Mouse (Mus musculus): ENCODE results near the gene Prss56. TPM values are rescaled to one million over a fixed set of nuclear protein-coding genes. Genes with fewer than 3 reads are reported as not detected.

Prss56 gene
- polyA plus RNA-seq, 1 experiment from 2014 or later = not detected

GRCm38 (mm10) chr1:87217938-87218337, 34.8 kb downstream of the Prss56 start:
- Histone ChIP-seq H3K4me2 (replicated peaks; ENCODE audit: low read depth) (no peak overlapping the region), H3K36me3 (ENCODE audit: control insufficient read depth, insufficient read depth, low read length) (peaks cover 14% of the 10 kb centered on the region), H3K9me3 (ENCODE audit: control insufficient read depth, low read length) (no peaks in the 10 kb centered on the region), H3K27me3 (ENCODE audit: control insufficient read depth, insufficient read depth, low read length) (no peaks in the 10 kb centered on the region), H3K4me1 (replicated peaks; ENCODE audit: control insufficient read depth, insufficient read depth) (peaks cover 10% of the 10 kb centered on the region; the same call in 1 of the 2 replicates), H3K27ac (replicated peaks) (no peak overlapping the region), H3K4me3 (ENCODE audit: low read depth, low read length) (no peak overlapping the region), H3K9ac (ENCODE audit: low read length) (no peak overlapping the region)
- no peak for TF ChIP-seq EP300 (optimal IDR thresholded peaks at IDR 0.05)
- TF ChIP-seq CTCF (IDR thresholded peaks at IDR 0.05; ENCODE audit: low read depth) = peak; percentile 74
- DNase-seq (ENCODE audit: low spot score) = no peak
- WGBS = 38% methylated on average over 3 of the region's 3 CpGs
- no peak for ATAC-seq (ENCODE audit: low FRiP score, low TSS enrichment)

GRCm38 (mm10) chr1:87225739-87226138, 42.6 kb downstream of the Prss56 start:
- no peaks in the 10 kb centered on the region for H3K27me3 ChIP-seq (ENCODE audit: control insufficient read depth, insufficient read depth, low read length)
- TF ChIP-seq EP300 (optimal IDR thresholded peaks at IDR 0.05) (no peak), CTCF (IDR thresholded peaks at IDR 0.05; ENCODE audit: low read depth) (no peak)
- no peak overlapping the region for H3K4me3 ChIP-seq (ENCODE audit: low read depth, low read length)
- no peak overlapping the region for H3K27ac ChIP-seq (replicated peaks)
- WGBS = 95% methylated on average over 8 of the region's 8 CpGs
- no peaks in the 10 kb centered on the region for H3K4me1 ChIP-seq (replicated peaks; ENCODE audit: control insufficient read depth, insufficient read depth)
- no peak overlapping the region for H3K4me2 ChIP-seq (replicated peaks; ENCODE audit: low read depth)
- H3K9me3 ChIP-seq (ENCODE audit: control insufficient read depth, low read length) = no peaks in the 10 kb centered on the region
- ATAC-seq (ENCODE audit: low FRiP score, low TSS enrichment) (no peak), DNase-seq (ENCODE audit: low spot score) (no peak)
- H3K9ac ChIP-seq (ENCODE audit: low read length) = no peak overlapping the region
- H3K36me3 ChIP-seq (ENCODE audit: control insufficient read depth, insufficient read depth, low read length) = peaks cover 59% of the 10 kb centered on the region

GRCm38 (mm10) chr1:87226409-87227159, 43.5 kb downstream of the Prss56 start:
- Histone ChIP-seq H3K9me3 (ENCODE audit: control insufficient read depth, low read length) (no peaks in the 10 kb centered on the region), H3K4me1 (replicated peaks; ENCODE audit: control insufficient read depth, insufficient read depth) (no peaks in the 10 kb centered on the region), H3K4me3 (ENCODE audit: low read depth, low read length) (no peak overlapping the region), H3K9ac (ENCODE audit: low read length) (no peak overlapping the region), H3K4me2 (replicated peaks; ENCODE audit: low read depth) (no peak overlapping the region), H3K36me3 (ENCODE audit: control insufficient read depth, insufficient read depth, low read length) (peaks cover 55% of the 10 kb centered on the region), H3K27ac (replicated peaks) (no peak overlapping the region), H3K27me3 (ENCODE audit: control insufficient read depth, insufficient read depth, low read length) (no peaks in the 10 kb centered on the region)
- ATAC-seq (ENCODE audit: low FRiP score, low TSS enrichment) = no peak
- 96% methylated on average over 1 of the region's 1 CpGs for WGBS
- DNase-seq (ENCODE audit: low spot score) = no peak
- TF ChIP-seq CTCF (IDR thresholded peaks at IDR 0.05; ENCODE audit: low read depth) = no peak
- TF ChIP-seq EP300 (optimal IDR thresholded peaks at IDR 0.05) = no peak

GRCm38 (mm10) chr1:87227160-87227550, 44.0 kb downstream of the Prss56 start:
- DNase-seq (ENCODE audit: low spot score) = no peak
- no peaks in the 10 kb centered on the region for H3K27me3 ChIP-seq (ENCODE audit: control insufficient read depth, insufficient read depth, low read length)
- 87% methylated on average over 3 of the region's 3 CpGs for WGBS
- no peak overlapping the region for H3K4me3 ChIP-seq (ENCODE audit: low read depth, low read length)
- H3K36me3 ChIP-seq (ENCODE audit: control insufficient read depth, insufficient read depth, low read length) = peaks cover 53% of the 10 kb centered on the region
- no peak for TF ChIP-seq EP300 (optimal IDR thresholded peaks at IDR 0.05)
- TF ChIP-seq CTCF (IDR thresholded peaks at IDR 0.05; ENCODE audit: low read depth) = no peak
- no peak for ATAC-seq (ENCODE audit: low FRiP score, low TSS enrichment)
- H3K9ac ChIP-seq (ENCODE audit: low read length) = no peak overlapping the region
- H3K27ac ChIP-seq (replicated peaks) = no peak overlapping the region
- no peaks in the 10 kb centered on the region for H3K9me3 ChIP-seq (ENCODE audit: control insufficient read depth, low read length)
- H3K4me1 ChIP-seq (replicated peaks; ENCODE audit: control insufficient read depth, insufficient read depth) = no peaks in the 10 kb centered on the region
- no peak overlapping the region for H3K4me2 ChIP-seq (replicated peaks; ENCODE audit: low read depth)

GRCm38 (mm10) chr1:87230606-87231005, 47.5 kb downstream of the Prss56 start:
- Histone ChIP-seq H3K9ac (ENCODE audit: low read length) (no peak overlapping the region), H3K27ac (replicated peaks) (no peak overlapping the region), H3K9me3 (ENCODE audit: control insufficient read depth, low read length) (no peaks in the 10 kb centered on the region), H3K4me3 (ENCODE audit: low read depth, low read length) (no peak overlapping the region), H3K36me3 (ENCODE audit: control insufficient read depth, insufficient read depth, low read length) (peaks cover 37% of the 10 kb centered on the region), H3K4me2 (replicated peaks; ENCODE audit: low read depth) (no peak overlapping the region), H3K27me3 (ENCODE audit: control insufficient read depth, insufficient read depth, low read length) (no peaks in the 10 kb centered on the region), H3K4me1 (replicated peaks; ENCODE audit: control insufficient read depth, insufficient read depth) (no peaks in the 10 kb centered on the region)
- 89% methylated on average over 5 of the region's 5 CpGs for WGBS
- ATAC-seq (ENCODE audit: low FRiP score, low TSS enrichment) (no peak), DNase-seq (ENCODE audit: low spot score) (no peak)
- TF ChIP-seq EP300 (optimal IDR thresholded peaks at IDR 0.05) (no peak), CTCF (IDR thresholded peaks at IDR 0.05; ENCODE audit: low read depth) (no peak)

- H3K4me2 ChIP-seq (replicated peaks; ENCODE audit: low read depth) = no peak overlapping the region
- no peak overlapping the region for H3K4me3 ChIP-seq (ENCODE audit: low read depth, low read length)
- DNase-seq (ENCODE audit: low spot score) (no peak), ATAC-seq (ENCODE audit: low FRiP score, low TSS enrichment) (no peak)
- TF ChIP-seq CTCF (IDR thresholded peaks at IDR 0.05; ENCODE audit: low read depth) = no peak
- no peak for TF ChIP-seq EP300 (optimal IDR thresholded peaks at IDR 0.05)
- peaks cover 23% of the 10 kb centered on the region; the same call in 1 of the 2 replicates for H3K36me3 ChIP-seq (ENCODE audit: control insufficient read depth, insufficient read depth, low read length)
- H3K4me1 ChIP-seq (replicated peaks; ENCODE audit: control insufficient read depth, insufficient read depth) = no peaks in the 10 kb centered on the region
- H3K27me3 ChIP-seq (ENCODE audit: control insufficient read depth, insufficient read depth, low read length) = no peaks in the 10 kb centered on the region
- 85% methylated on average over 7 of the region's 7 CpGs for WGBS
- H3K27ac ChIP-seq (replicated peaks) = no peak overlapping the region
- no peak overlapping the region for H3K9ac ChIP-seq (ENCODE audit: low read length)
- no peaks in the 10 kb centered on the region for H3K9me3 ChIP-seq (ENCODE audit: control insufficient read depth, low read length)
These were observed 49.1 kb downstream of the Prss56 start for GRCm38 (mm10) chr1:87232197-87232596.

Other genes starting within 250 kb of the Prss56 start
- gene Alppl2, start 93.4 kb upstream of the Prss56 start, polyA plus RNA-seq (2015; fragmentation: Nextera tagmentation; extraction: Ambion mirVana) = not detected in 2 replicates
- 5.7 and 11.4 TPM in 2 replicates for gene Alpi, start 81.7 kb upstream of the Prss56 start, polyA plus RNA-seq (2015; fragmentation: Nextera tagmentation; extraction: Ambion mirVana)
- 0.38 TPM in 1 of 2 replicates, not detected in the other for gene Akp3, start 58.3 kb upstream of the Prss56 start, polyA plus RNA-seq (2015; fragmentation: Nextera tagmentation; extraction: Ambion mirVana)
- gene Ecel1, start 26.8 kb upstream of the Prss56 start, polyA plus RNA-seq (2015; fragmentation: Nextera tagmentation; extraction: Ambion mirVana) = 2.2 and 2.3 TPM in 2 replicates
- gene Chrnd, start 7.3 kb downstream of the Prss56 start, polyA plus RNA-seq (2015; fragmentation: Nextera tagmentation; extraction: Ambion mirVana) = 0.04 and 0.08 TPM in 2 replicates
- gene Chrng, start 21.3 kb downstream of the Prss56 start, polyA plus RNA-seq (2015; fragmentation: Nextera tagmentation; extraction: Ambion mirVana) = 0.36 and 0.38 TPM in 2 replicates
- gene Eif4e2, start 30.6 kb downstream of the Prss56 start, polyA plus RNA-seq (2015; fragmentation: Nextera tagmentation; extraction: Ambion mirVana) = 128 and 135 TPM in 2 replicates
- gene Efhd1, start 81.0 kb downstream of the Prss56 start, polyA plus RNA-seq (2015; fragmentation: Nextera tagmentation; extraction: Ambion mirVana) = 0.50 and 0.73 TPM in 2 replicates
- 18.7 and 20.8 TPM in 2 replicates for gene Gigyf2, start 143.7 kb downstream of the Prss56 start, polyA plus RNA-seq (2015; fragmentation: Nextera tagmentation; extraction: Ambion mirVana)
- 10.9 and 11.6 TPM in 2 replicates for gene Kcnj13, start 211.4 kb downstream of the Prss56 start, polyA plus RNA-seq (2015; fragmentation: Nextera tagmentation; extraction: Ambion mirVana)